ENCODE assay signal across 36 mouse cellular contexts in the genomic region with DNA sequence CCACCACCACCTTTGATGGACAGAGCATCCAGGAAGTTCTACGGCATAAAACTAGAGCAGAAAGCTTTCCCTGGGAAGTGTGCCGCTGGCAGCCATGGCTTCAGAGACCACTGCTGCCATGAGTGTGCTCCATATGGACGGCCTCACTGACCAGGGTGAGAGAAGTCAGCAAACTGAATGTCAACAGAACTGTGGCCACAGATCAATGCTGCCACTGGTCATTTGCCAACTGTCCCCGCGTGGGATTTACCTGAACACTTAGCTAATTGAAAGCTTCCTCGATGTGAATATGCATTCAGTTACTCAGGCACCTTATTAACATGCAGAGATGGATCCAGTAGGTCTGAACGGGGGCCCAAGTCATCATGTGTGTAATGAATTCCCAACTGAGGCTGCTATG.
"Had no signal": no experiment of that assay in that cellular context is flagged by ENCODE, and none has a peak within 500 bp of the region (broad histone marks: within the 10 kb centered on the region; RNA-seq: fewer than 3 reads in every experiment).

No protein-coding gene starts in this region.

- H3K27me3 ChIP-seq: heart, embryonic 12.5 days; heart, embryonic 13.5 days; heart, embryonic 15.5 days; hindbrain, embryonic 12.5 days; hindbrain, embryonic 13.5 days; hindbrain, embryonic 15.5 days; intestine, embryonic 15.5 days; kidney, embryonic 15.5 days had no signal

- H3K36me3 ChIP-seq: intestine, embryonic 15.5 days had no signal

- H3K9ac ChIP-seq: heart, embryonic 12.5 days; heart, embryonic 13.5 days; heart, embryonic 15.5 days; hindbrain, embryonic 12.5 days; hindbrain, embryonic 13.5 days; hindbrain, embryonic 14.5 days; hindbrain, embryonic 15.5 days; intestine, embryonic 15.5 days; kidney, embryonic 15.5 days had no signal

- H3K27ac ChIP-seq: heart, adult 2 months; heart, embryonic 10.5 days; heart, embryonic 13.5 days; heart, embryonic 15.5 days; hindbrain, embryonic 10.5 days; hindbrain, embryonic 12.5 days; hindbrain, embryonic 13.5 days; hindbrain, embryonic 14.5 days; hindbrain, embryonic 15.5 days; hindbrain, postnatal 0 days; intestine, embryonic 15.5 days; kidney, embryonic 15.5 days; kidney, postnatal 0 days; layer of hippocampus, adult 2 months had no signal

- H3K9me3 ChIP-seq: heart, embryonic 10.5 days; heart, embryonic 12.5 days; heart, embryonic 13.5 days; heart, embryonic 15.5 days; hindbrain, embryonic 10.5 days; hindbrain, embryonic 12.5 days; hindbrain, embryonic 13.5 days; hindbrain, embryonic 15.5 days; intestine, embryonic 15.5 days; kidney, embryonic 15.5 days had no signal

- ATAC-seq: hindbrain, embryonic 16.5 days; hindbrain, postnatal 0 days; inflammation-experienced regulatory T-cells, adult 6 months; intestine, embryonic 15.5 days; intestine, embryonic 16.5 days; intestine, postnatal 0 days had no signal

- H3K4me2 ChIP-seq: heart, embryonic 11.5 days; heart, embryonic 12.5 days; heart, embryonic 13.5 days; heart, embryonic 15.5 days; hindbrain, embryonic 12.5 days; hindbrain, embryonic 13.5 days; hindbrain, embryonic 14.5 days; hindbrain, embryonic 15.5 days; intestine, embryonic 15.5 days; kidney, embryonic 15.5 days had no signal

- H3K4me1 ChIP-seq: heart, embryonic 10.5 days; heart, embryonic 12.5 days; heart, embryonic 13.5 days; heart, embryonic 15.5 days; hindbrain, embryonic 10.5 days; hindbrain, embryonic 12.5 days; hindbrain, embryonic 13.5 days; hindbrain, embryonic 15.5 days; intestine, embryonic 15.5 days; kidney, embryonic 15.5 days had no signal

- DNase-seq: heart, adult 2 months; heart, postnatal 10 days; heart, postnatal 14 days; heart, postnatal 36 days; heart, postnatal 4 days; kidney, adult 11 months; kidney, adult 18-20 months; kidney, adult 2 months; kidney, adult 8-10 months; kidney, adult 9 months; kidney, postnatal 10 days; kidney, postnatal 14 days; kidney, postnatal 25 days; kidney, postnatal 36 days; kidney, postnatal 4 days; layer of hippocampus, adult 9-11 months; layer of hippocampus, postnatal 36 days had no signal

- H3K4me3 ChIP-seq: heart, adult 2 months; heart, embryonic 10.5 days; heart, embryonic 12.5 days; heart, embryonic 13.5 days; heart, embryonic 15.5 days; hindbrain, embryonic 10.5 days; hindbrain, embryonic 12.5 days; hindbrain, embryonic 13.5 days; hindbrain, embryonic 15.5 days; intestine, embryonic 15.5 days; kidney, embryonic 15.5 days; layer of hippocampus, adult 2 months had no signal
